Mouse (Mus musculus) heart, embryonic 16.5 days (tissue): ENCODE results near the gene Krt83. TPM values are rescaled to one million over a fixed set of nuclear protein-coding genes. Genes with fewer than 3 reads are reported as not detected.

Experiments used
- polyA plus RNA-seq: library from polyadenylated mRNA; unstranded; fragments of >200 nt; fragmentation: Nextera tagmentation; extraction: Ambion mirVana; gene quantifications from 2 replicates; pipeline ENCODE4 v1.2.1, GENCODE M21; 2015

The Krt83 gene
- polyA plus RNA-seq, 1 experiment from 2014 or later, result 0.25 TPM

Other genes starting within 250 kb of the Krt83 start
- 12.6 and 13.5 TPM in 2 replicates for gene Nr4a1, start 237.2 kb downstream of the Krt83 start, polyA plus RNA-seq
- 64.5 and 68.9 TPM in 2 replicates for gene Atg101, start 207.2 kb downstream of the Krt83 start, polyA plus RNA-seq
- gene 6030408B16Rik, start 198.3 kb downstream of the Krt83 start, polyA plus RNA-seq, result 2.8 and 7.1 TPM in 2 replicates
- gene Krt80, start 121.3 kb downstream of the Krt83 start, polyA plus RNA-seq, result 8.7 and 9.0 TPM in 2 replicates
- gene Krt7, start 80.5 kb downstream of the Krt83 start, polyA plus RNA-seq, result 19.6 and 28.9 TPM in 2 replicates
- 0.14 TPM in 1 of 2 replicates, not detected in the other for gene Krt87, start 52.7 kb downstream of the Krt83 start, polyA plus RNA-seq
- gene Krt88, start 43.8 kb downstream of the Krt83 start, polyA plus RNA-seq, result not detected in 2 replicates
- not detected in 2 replicates for gene Krt81, start 27.8 kb downstream of the Krt83 start, polyA plus RNA-seq
- gene Krt86, start 18.0 kb downstream of the Krt83 start, polyA plus RNA-seq, result not detected in 2 replicates
- not detected in 2 replicates for gene Gm49425, start 25.7 kb upstream of the Krt83 start, polyA plus RNA-seq
- gene Krt84, start 41.3 kb upstream of the Krt83 start, polyA plus RNA-seq, result not detected in 2 replicates
- gene Krt82, start 59.2 kb upstream of the Krt83 start, polyA plus RNA-seq, result not detected in 2 replicates
- gene Krt90, start 71.4 kb upstream of the Krt83 start, polyA plus RNA-seq, result not detected in 2 replicates
- 0.17 and 0.19 TPM in 2 replicates for gene Krt75, start 82.4 kb upstream of the Krt83 start, polyA plus RNA-seq
- gene Gm5414, start 136.7 kb upstream of the Krt83 start, polyA plus RNA-seq, result not detected in 2 replicates
- not detected in 2 replicates for gene Gm5478, start 155.9 kb upstream of the Krt83 start, polyA plus RNA-seq
- 0.28 TPM in 1 of 2 replicates, not detected in the other for gene Krt6b, start 188.8 kb upstream of the Krt83 start, polyA plus RNA-seq
- gene Krt6a, start 202.8 kb upstream of the Krt83 start, polyA plus RNA-seq, result 0.62 TPM in 2 replicates
- 11.4 and 17.2 TPM in 2 replicates for gene Krt5, start 221.4 kb upstream of the Krt83 start, polyA plus RNA-seq